Mouse (Mus musculus): ENCODE measurements around the gene Ahnak.

DNA sequence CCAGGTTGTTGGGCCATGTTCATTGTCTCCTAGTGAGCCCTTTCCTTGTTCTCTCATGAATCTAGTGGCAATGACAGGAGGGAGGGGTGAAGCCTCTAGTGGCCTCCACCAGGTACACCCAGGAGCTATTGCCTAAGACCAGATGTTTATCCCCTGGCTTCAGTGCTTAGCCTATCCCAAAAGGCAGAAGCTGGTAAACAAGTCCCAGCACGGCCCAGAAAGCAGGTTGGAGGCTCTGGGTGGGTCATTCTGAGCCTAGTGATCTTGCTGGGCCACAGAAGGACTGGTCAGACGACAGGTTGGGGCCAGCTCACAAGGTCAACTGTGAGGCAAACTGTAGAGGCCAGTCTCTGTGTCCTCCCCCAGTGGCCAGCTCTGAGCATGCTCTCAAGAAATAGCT is 101.6 kb downstream of the Ahnak start:
- TF ChIP-seq POLR2A (IDR thresholded peaks at IDR 0.05; ENCODE audit: control insufficient read depth in 1 of 2, insufficient read depth in 1 of 2, low read depth in 1 of 2, low read length in 2 of 2, poor library complexity in 1 of 2) = no peak
- TF ChIP-seq ETS1 (IDR thresholded peaks at IDR 0.05; ENCODE audit: low read depth, low read length) = no peak
- no peak for TF ChIP-seq CTCF (IDR thresholded peaks at IDR 0.05 in 2 of 3, conservative IDR thresholded peaks at IDR 0.05 in 1 of 3; ENCODE audit: control insufficient read depth in 1 of 3, insufficient read depth in 1 of 3, low read depth in 2 of 3, low read length in 3 of 3, poor library complexity in 1 of 3, severe bottlenecking in 1 of 3)
- no peak for TF ChIP-seq EP300 (IDR thresholded peaks at IDR 0.05; ENCODE audit: low read depth in 1 of 2, low read length in 2 of 2)
- TF ChIP-seq CHD1 (IDR thresholded peaks at IDR 0.05; ENCODE audit: low read depth, low read length) = no peak
- no peak for TF ChIP-seq USF1 (IDR thresholded peaks at IDR 0.05; ENCODE audit: low read depth, low read length)
- no peak for TF ChIP-seq MXI1 (IDR thresholded peaks at IDR 0.05; ENCODE audit: low read depth, low read length)
- no peak for TF ChIP-seq POLR2AphosphoS2 (IDR thresholded peaks at IDR 0.05; ENCODE audit: low read length)
- no peak for TF ChIP-seq TCF12 (IDR thresholded peaks at IDR 0.05; ENCODE audit: low read depth, low read length)
- no peak for TF ChIP-seq MEF2A (IDR thresholded peaks at IDR 0.05; ENCODE audit: extremely low read depth, insufficient replicate concordance, low read depth, low read length, poor library complexity, severe bottlenecking)
- TF ChIP-seq MAFK (IDR thresholded peaks at IDR 0.05; ENCODE audit: borderline replicate concordance, low read depth, low read length) = no peak
- TF ChIP-seq NRF1 (IDR thresholded peaks at IDR 0.05; ENCODE audit: insufficient read depth, low read depth, low read length, poor library complexity, severe bottlenecking) = no peak

Data from MEL (cell line).